Mouse (Mus musculus): ENCODE data around the gene Lurap1.

DNA sequence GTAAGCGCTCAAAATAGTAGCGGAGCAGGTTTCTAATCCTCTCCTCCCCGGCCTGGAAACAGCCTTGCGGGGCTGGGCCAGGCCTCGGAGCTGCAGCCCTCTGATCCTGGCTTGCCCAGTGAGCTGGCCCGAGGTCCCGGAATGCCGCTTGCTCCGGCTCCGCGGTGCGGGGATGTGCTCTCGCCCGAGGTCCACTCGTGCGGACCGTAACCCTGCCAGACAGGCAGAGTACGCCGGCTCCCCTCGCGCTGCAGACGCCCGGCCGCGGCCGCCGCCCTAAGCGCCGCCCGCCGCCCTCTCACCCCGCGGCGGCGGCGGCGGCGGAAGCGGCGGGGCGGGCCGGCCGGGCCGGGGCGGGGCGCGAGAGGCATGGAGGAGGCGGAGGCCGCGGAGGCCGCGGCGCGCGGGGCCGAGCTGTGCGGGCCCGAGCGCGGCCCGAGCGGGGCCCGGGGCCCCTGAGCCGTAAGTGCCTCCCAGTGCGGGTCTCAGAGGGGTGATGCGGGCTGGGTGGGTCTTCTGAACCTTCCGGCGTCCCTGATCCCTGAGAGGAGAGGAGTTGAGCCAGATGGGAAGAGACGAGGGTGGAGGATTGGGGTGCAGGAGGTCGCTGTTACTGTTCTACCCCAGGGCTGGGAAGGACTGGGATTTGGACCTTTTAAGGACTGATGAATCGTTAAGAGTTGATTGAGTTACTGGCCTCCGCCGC, 829 bp downstream of the Lurap1 start:
- no peak for TF ChIP-seq TAL1 (IDR thresholded peaks at IDR 0.05; ENCODE audit: low read length)
- TF ChIP-seq GATA1 (IDR thresholded peaks at IDR 0.05; ENCODE audit: low read length), result no peak
